Mouse (Mus musculus) thymus, adult 2 months (tissue): Measurements from ENCODE around the gene Glrx.

Source experiments
- CTCF ChIP-seq: fragments of 200-500 bp; IDR thresholded peaks from 2 replicates; pipeline ENCODE4 v1.5.1; 2012; ENCODE audit warnings: mild to moderate bottlenecking, control low read depth, low read length, moderate library complexity, borderline replicate concordance; ENCODE audit not compliant: control insufficient read depth, poor library complexity, insufficient read depth; ENCODE audit errors: extremely low read depth
- POLR2A ChIP-seq: fragments of 200-500 bp; IDR thresholded peaks from 2 replicates; pipeline ENCODE4 v1.6.1; 2012; ENCODE audit warnings: mild to moderate bottlenecking, low read length, control low read depth, moderate library complexity; ENCODE audit not compliant: control insufficient read depth, poor library complexity, insufficient read depth; ENCODE audit errors: extremely low read depth

GRCm38 (mm10) chr13:75793863-75794629 is 45.6 kb upstream of the Glrx start:
- no peak for TF ChIP-seq CTCF
- no peak for TF ChIP-seq POLR2A
